Mouse (Mus musculus): ENCODE data around the gene Jund. TPM values are rescaled to one million over a fixed set of nuclear protein-coding genes. Genes with fewer than 3 reads are reported as not detected.

The Jund gene
- polyA plus RNA-seq (2015; fragmentation: Nextera tagmentation; extraction: Ambion mirVana), result 136 and 140 TPM in 2 replicates

DNA sequence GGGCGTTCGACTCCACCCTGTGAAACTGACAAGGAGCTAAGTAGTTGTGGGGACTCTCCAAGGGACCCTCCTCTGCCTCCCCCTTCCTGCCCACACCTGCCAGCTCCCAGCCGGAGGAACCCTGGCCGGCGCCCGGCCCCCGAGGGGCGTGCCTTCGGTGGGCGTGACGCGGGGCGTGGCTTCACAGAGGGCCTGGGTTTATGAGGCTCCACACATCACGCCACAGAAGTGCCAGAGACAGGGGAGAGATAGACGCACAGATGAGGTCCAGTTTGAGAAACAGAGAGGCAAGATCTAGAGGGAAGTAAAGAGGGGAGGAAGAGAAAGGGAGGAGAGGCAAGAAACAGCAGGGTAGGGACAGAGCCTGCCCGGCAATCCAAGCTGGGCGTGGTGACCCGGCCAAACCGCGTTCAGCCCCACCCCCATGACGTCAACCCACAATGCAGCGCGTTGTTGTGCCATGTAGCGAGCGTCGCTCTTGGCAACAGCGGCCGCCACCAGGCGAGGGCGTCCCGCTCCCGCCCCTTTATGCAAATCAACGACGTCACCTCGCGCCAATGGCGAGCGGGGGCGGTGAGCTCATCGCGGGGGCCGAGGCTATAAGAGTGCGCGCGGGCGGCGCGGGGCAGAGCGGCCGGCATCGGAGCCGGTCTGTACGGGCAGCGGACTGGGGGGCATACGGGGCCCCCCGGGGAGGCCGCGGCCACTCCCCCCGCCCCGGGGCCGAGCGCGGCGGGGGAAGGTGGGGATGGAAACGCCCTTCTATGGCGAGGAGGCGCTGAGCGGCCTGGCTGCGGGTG is at the start of gene Jund:
Gene Jund, plus strand, starts transcription at position 640 of the 800 bp plus-strand sequence.

GRCm38 (mm10) chr8:70660273-70660725 is 38.5 kb upstream of the Jund start, which contains the start of gene Pgpep1:
Pgpep1 (minus strand) TSS chr8:70660388.

GRCm38 (mm10) chr8:70673079-70673856 is 25.5 kb upstream of the Jund start, which contains the start of gene Lsm4:
Lsm4 (plus strand) TSS chr8:70673248.

GRCm38 (mm10) chr8:70703287-70703686 is 4.5 kb downstream of the Jund start, which contains the start of gene Iqcn:
Iqcn (plus strand) TSS chr8:70703457.

GRCm38 (mm10) chr8:70718297-70718696 is 19.5 kb downstream of the Jund start, which contains the start of gene Gm3336:
Gm3336 (plus strand) TSS chr8:70718543.

GRCm38 (mm10) chr8:70723486-70724210 is 24.9 kb downstream of the Jund start, which contains the start of gene Pde4c:
Pde4c (plus strand) TSS chr8:70723720.

Other genes with a start within 250 kb of the Jund start
- 14.9 and 21.4 TPM in 2 replicates for gene Klhl26, start 222.0 kb upstream of the Jund start, polyA plus RNA-seq (2015; fragmentation: Nextera tagmentation; extraction: Ambion mirVana)
- 12.5 and 16.1 TPM in 2 replicates for gene Tmem59l, start 211.6 kb upstream of the Jund start, polyA plus RNA-seq (2015; fragmentation: Nextera tagmentation; extraction: Ambion mirVana)
- gene Crlf1, start 205.8 kb upstream of the Jund start, polyA plus RNA-seq (2015; fragmentation: Nextera tagmentation; extraction: Ambion mirVana), result 0.79 and 2.8 TPM in 2 replicates
- gene Rex1bd, start 192.2 kb upstream of the Jund start, polyA plus RNA-seq (2015; fragmentation: Nextera tagmentation; extraction: Ambion mirVana), result 186 and 214 TPM in 2 replicates
- gene Uba52, start 188.1 kb upstream of the Jund start, polyA plus RNA-seq (2015; fragmentation: Nextera tagmentation; extraction: Ambion mirVana), result 813 and 866 TPM in 2 replicates
- gene Fkbp8, start 171.2 kb upstream of the Jund start, polyA plus RNA-seq (2015; fragmentation: Nextera tagmentation; extraction: Ambion mirVana), result 271 and 313 TPM in 2 replicates
- gene Kxd1, start 171.0 kb upstream of the Jund start, polyA plus RNA-seq (2015; fragmentation: Nextera tagmentation; extraction: Ambion mirVana), result 62.6 and 81.0 TPM in 2 replicates
- 10.6 and 15.9 TPM in 2 replicates for gene Ell, start 159.5 kb upstream of the Jund start, polyA plus RNA-seq (2015; fragmentation: Nextera tagmentation; extraction: Ambion mirVana)
- 85.1 and 85.8 TPM in 2 replicates for gene Isyna1, start 104.6 kb upstream of the Jund start, polyA plus RNA-seq (2015; fragmentation: Nextera tagmentation; extraction: Ambion mirVana)
- 127 and 131 TPM in 2 replicates for gene Ssbp4, start 90.1 kb upstream of the Jund start, polyA plus RNA-seq (2015; fragmentation: Nextera tagmentation; extraction: Ambion mirVana)
- 4.8 and 5.1 TPM in 2 replicates for gene Lrrc25, start 82.8 kb upstream of the Jund start, polyA plus RNA-seq (2015; fragmentation: Nextera tagmentation; extraction: Ambion mirVana)
- 0.72 and 1.8 TPM in 2 replicates for gene Gdf15, start 66.5 kb upstream of the Jund start, polyA plus RNA-seq (2015; fragmentation: Nextera tagmentation; extraction: Ambion mirVana)
- 45.9 and 87.4 TPM in 2 replicates for gene Pgpep1, start 38.6 kb upstream of the Jund start, polyA plus RNA-seq (2015; fragmentation: Nextera tagmentation; extraction: Ambion mirVana)
- 186 and 193 TPM in 2 replicates for gene Lsm4, start 25.7 kb upstream of the Jund start, polyA plus RNA-seq (2015; fragmentation: Nextera tagmentation; extraction: Ambion mirVana)
- gene Iqcn, start 4.5 kb downstream of the Jund start, polyA plus RNA-seq (2015; fragmentation: Nextera tagmentation; extraction: Ambion mirVana), result 0.04 and 0.05 TPM in 2 replicates
- gene Gm3336, start 19.6 kb downstream of the Jund start, polyA plus RNA-seq (2015; fragmentation: Nextera tagmentation; extraction: Ambion mirVana), result 0.17 and 0.50 TPM in 2 replicates
- gene Pde4c, start 24.8 kb downstream of the Jund start, polyA plus RNA-seq (2015; fragmentation: Nextera tagmentation; extraction: Ambion mirVana), result 0.05 and 0.72 TPM in 2 replicates
- gene Rab3a, start 55.7 kb downstream of the Jund start, polyA plus RNA-seq (2015; fragmentation: Nextera tagmentation; extraction: Ambion mirVana), result 62.7 and 85.6 TPM in 2 replicates
- gene Mpv17l2, start 62.0 kb downstream of the Jund start, polyA plus RNA-seq (2015; fragmentation: Nextera tagmentation; extraction: Ambion mirVana), result 97.0 and 178 TPM in 2 replicates
- 28.8 and 38.7 TPM in 2 replicates for gene Pik3r2, start 77.8 kb downstream of the Jund start, polyA plus RNA-seq (2015; fragmentation: Nextera tagmentation; extraction: Ambion mirVana)
- gene Mast3, start 106.1 kb downstream of the Jund start, polyA plus RNA-seq (2015; fragmentation: Nextera tagmentation; extraction: Ambion mirVana), result 7.7 and 11.8 TPM in 2 replicates
- gene Il12rb1, start 109.5 kb downstream of the Jund start, polyA plus RNA-seq (2015; fragmentation: Nextera tagmentation; extraction: Ambion mirVana), result 0.18 and 0.20 TPM in 2 replicates
- 7.9 TPM in 2 replicates for gene Arrdc2, start 140.8 kb downstream of the Jund start, polyA plus RNA-seq (2015; fragmentation: Nextera tagmentation; extraction: Ambion mirVana)
- gene Kcnn1, start 164.3 kb downstream of the Jund start, polyA plus RNA-seq (2015; fragmentation: Nextera tagmentation; extraction: Ambion mirVana), result 0.49 and 1.3 TPM in 2 replicates
- 63.0 and 64.4 TPM in 2 replicates for gene Ccdc124, start 175.0 kb downstream of the Jund start, polyA plus RNA-seq (2015; fragmentation: Nextera tagmentation; extraction: Ambion mirVana)
- gene Slc5a5, start 193.8 kb downstream of the Jund start, polyA plus RNA-seq (2015; fragmentation: Nextera tagmentation; extraction: Ambion mirVana), result 0.40 and 0.96 TPM in 2 replicates
- 5,087 and 7,211 TPM in 2 replicates for gene Rpl18a, start 198.5 kb downstream of the Jund start, polyA plus RNA-seq (2015; fragmentation: Nextera tagmentation; extraction: Ambion mirVana)
- gene Map1s, start 207.0 kb downstream of the Jund start, polyA plus RNA-seq (2015; fragmentation: Nextera tagmentation; extraction: Ambion mirVana), result 25.8 and 27.4 TPM in 2 replicates

All from adrenal gland, postnatal 0 days (tissue).